Mouse (Mus musculus): ENCODE measurements around the gene Tcf7l1. TPM values are rescaled to one million over a fixed set of nuclear protein-coding genes. Genes with fewer than 3 reads are reported as not detected.

The Tcf7l1 gene
- polyA plus RNA-seq, 1 experiment from 2014 or later: 7.2 TPM

DNA sequence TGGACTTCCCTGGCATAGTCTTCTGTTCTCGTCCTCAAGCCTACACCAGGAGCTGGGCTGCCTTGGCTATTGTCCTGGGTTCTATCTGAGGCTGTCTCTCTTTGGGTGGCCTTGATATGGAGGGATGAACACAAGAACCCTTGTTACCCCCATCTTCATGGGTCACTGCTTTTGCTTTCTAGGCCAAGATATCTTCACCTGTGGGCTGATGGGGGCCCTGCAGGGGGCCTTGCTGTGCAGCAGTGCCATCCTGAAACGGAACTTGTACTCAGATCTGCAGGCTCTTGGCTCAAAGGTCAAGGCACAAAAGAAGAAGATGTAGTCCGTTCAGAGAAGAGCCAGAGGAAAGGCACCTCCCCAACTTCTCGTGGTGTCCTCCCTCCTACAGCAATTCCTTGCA, 182.0 kb downstream of the Tcf7l1 start:
- H3K4me2 ChIP-seq: no peak overlapping the region
- no peak overlapping the region for H3K4me3 ChIP-seq
- peaks cover 64% of the 10 kb centered on the region for H3K36me3 ChIP-seq
- no peak overlapping the region for H3K9ac ChIP-seq
- 75% methylated on average over 4 of the region's 4 CpGs for WGBS
- no peak for ATAC-seq (ENCODE audit: low FRiP score, low read depth)
- no peaks in the 10 kb centered on the region for H3K27me3 ChIP-seq
- no peaks in the 10 kb centered on the region for H3K4me1 ChIP-seq (replicated peaks)
- H3K27ac ChIP-seq (replicated peaks): no peak overlapping the region
- no peaks in the 10 kb centered on the region for H3K9me3 ChIP-seq

GRCm38 (mm10) chr6:72604066-72604465, 185.0 kb downstream of the Tcf7l1 start:
- Histone ChIP-seq H3K4me3 (no peak overlapping the region), H3K36me3 (peaks cover 37% of the 10 kb centered on the region), H3K4me2 (no peak overlapping the region), H3K9me3 (no peaks in the 10 kb centered on the region), H3K4me1 (replicated peaks) (peaks cover 4% of the 10 kb centered on the region), H3K27me3 (no peaks in the 10 kb centered on the region), H3K9ac (no peak overlapping the region), H3K27ac (replicated peaks) (no peak overlapping the region)
- ATAC-seq (ENCODE audit: low FRiP score, low read depth): no peak
- 93% methylated on average over 2 of the region's 2 CpGs for WGBS

DNA sequence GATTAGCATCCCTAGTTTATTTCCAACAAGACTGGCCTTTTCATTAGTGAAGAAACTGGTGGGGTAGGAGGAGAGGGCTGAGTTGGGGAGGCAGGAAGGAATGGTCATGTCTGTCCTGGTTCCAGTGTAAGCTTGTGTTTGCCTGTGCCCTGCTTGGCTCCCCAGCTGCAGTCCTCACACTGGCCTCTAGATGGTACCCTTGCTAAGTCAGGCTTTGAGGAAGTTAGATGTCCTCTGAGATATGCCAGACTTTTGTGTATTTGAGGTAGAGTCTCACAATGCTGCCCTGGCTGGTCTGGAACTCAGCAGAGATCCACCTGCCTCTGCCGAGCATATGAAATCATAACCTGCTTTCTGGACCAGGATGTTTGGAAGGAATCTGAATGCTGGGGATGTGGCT, 187.3 kb downstream of the Tcf7l1 start:
- H3K4me2 ChIP-seq: no peak overlapping the region
- H3K4me3 ChIP-seq: no peak overlapping the region
- H3K9ac ChIP-seq: no peak overlapping the region
- no peaks in the 10 kb centered on the region for H3K9me3 ChIP-seq
- H3K4me1 ChIP-seq (replicated peaks): peaks cover 21% of the 10 kb centered on the region
- no peak overlapping the region for H3K27ac ChIP-seq (replicated peaks)
- ATAC-seq (ENCODE audit: low FRiP score, low read depth): no peak
- no peaks in the 10 kb centered on the region for H3K27me3 ChIP-seq
- peaks cover 20% of the 10 kb centered on the region; the same call in 1 of the 2 replicates for H3K36me3 ChIP-seq
- 47% methylated on average over 1 of the region's 1 CpGs for WGBS

DNA sequence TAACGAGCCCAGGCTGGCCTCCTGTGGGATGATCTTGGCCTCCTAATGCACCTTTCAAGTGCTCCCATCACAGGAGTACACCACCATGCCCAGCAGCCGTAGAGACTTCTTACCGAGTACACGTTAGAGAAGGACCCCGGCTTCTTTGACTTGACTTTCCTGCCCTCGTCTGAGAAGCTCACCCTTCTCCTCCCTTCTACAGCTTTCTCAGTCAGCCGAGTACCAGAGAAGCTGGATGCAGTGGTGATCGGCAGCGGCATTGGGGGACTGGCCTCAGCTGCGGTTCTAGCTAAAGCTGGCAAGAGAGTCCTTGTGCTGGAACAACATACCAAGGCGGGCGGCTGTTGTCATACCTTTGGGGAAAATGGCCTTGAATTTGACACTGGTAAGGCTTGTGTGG, 188.3 kb downstream of the Tcf7l1 start:
- H3K4me2 ChIP-seq: no peak overlapping the region
- H3K27ac ChIP-seq (replicated peaks): no peak overlapping the region
- no peak overlapping the region for H3K4me3 ChIP-seq
- peaks cover 14% of the 10 kb centered on the region; the same call in 1 of the 2 replicates for H3K36me3 ChIP-seq
- H3K9ac ChIP-seq: no peak overlapping the region
- H3K27me3 ChIP-seq: no peaks in the 10 kb centered on the region
- H3K9me3 ChIP-seq: no peaks in the 10 kb centered on the region
- 89% methylated on average over 12 of the region's 12 CpGs for WGBS
- peaks cover 21% of the 10 kb centered on the region for H3K4me1 ChIP-seq (replicated peaks)
- no peak for ATAC-seq (ENCODE audit: low FRiP score, low read depth)

DNA sequence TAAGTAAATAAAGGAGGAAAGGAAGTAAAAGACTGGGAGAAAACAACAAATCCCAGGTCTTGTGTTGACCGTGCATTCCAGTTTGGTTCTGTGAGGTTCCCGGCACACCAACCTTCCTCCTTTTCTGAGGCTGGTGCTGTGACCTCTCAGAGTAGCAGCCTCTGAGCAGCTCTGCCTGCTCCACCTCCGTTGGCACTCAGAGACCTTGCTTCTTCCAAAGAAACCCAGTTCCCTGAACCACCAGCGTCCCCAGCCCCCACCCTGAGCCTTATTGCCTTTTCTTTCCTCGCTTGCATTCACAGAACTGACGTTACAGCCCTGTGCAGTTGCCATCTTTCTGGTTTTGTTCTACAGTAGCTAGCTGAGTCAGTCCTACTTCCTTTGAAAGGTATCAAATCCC, 188.8 kb downstream of the Tcf7l1 start:
- no peak overlapping the region for H3K9ac ChIP-seq
- H3K4me3 ChIP-seq: no peak overlapping the region
- ATAC-seq (ENCODE audit: low FRiP score, low read depth): no peak
- H3K27me3 ChIP-seq: no peaks in the 10 kb centered on the region
- peaks cover 8% of the 10 kb centered on the region; the same call in 1 of the 2 replicates for H3K36me3 ChIP-seq
- 79% methylated on average over 6 of the region's 6 CpGs for WGBS
- H3K9me3 ChIP-seq: no peaks in the 10 kb centered on the region
- H3K27ac ChIP-seq (replicated peaks): no peak overlapping the region
- H3K4me2 ChIP-seq: no peak overlapping the region
- H3K4me1 ChIP-seq (replicated peaks): peaks cover 21% of the 10 kb centered on the region

DNA sequence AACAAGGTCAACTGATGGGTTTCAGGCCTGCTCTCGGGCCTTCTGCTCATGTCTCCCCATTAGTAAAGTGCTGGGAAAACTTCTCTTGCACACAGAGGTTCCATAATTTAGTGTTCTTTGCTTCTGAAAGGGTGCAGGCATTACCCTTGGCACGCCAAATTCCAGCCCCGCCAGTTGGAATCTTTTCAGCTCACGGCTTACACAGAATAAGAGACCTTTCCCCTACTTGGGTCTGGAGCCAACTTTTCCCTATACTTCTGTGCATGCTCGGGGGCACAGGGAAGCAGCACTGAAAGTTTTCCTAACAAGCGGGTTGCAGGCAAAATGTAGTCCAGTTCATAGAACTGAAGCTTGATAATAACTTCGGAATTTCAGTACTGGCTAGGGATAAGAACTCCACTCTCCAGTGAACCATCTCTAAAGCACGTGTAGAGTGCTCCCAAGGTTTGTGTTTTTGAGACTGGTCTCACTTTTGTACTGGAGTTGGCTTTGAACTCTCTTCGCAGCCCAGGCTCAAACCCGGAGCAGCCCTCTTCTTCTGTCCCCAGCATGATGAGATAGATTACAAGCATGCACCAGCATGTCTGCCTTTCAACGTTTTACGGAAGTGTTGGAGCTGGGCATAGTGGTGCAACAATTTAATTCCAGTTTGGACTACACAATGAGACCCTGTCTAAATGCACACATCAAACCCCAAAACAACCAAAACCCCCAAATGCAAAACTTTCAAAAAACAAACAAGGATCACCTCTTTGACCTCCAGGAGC, 190.1 kb downstream of the Tcf7l1 start:
- Histone ChIP-seq H3K9me3 (no peaks in the 10 kb centered on the region), H3K4me2 (peak overlapping the region; percentile 80), H3K36me3 (no peaks in the 10 kb centered on the region), H3K4me3 (peak overlapping the region; percentile 64), H3K9ac (peak overlapping the region; percentile 76), H3K4me1 (replicated peaks) (peaks cover 21% of the 10 kb centered on the region), H3K27me3 (no peaks in the 10 kb centered on the region), H3K27ac (replicated peaks) (peak overlapping the region; percentile 69)
- ATAC-seq (ENCODE audit: low FRiP score, low read depth): peak; percentile 19; the same call in 1 of the 2 replicates
- WGBS: 46% methylated on average over 12 of the region's 12 CpGs

- Histone ChIP-seq H3K4me3 (peak within 1 kb of the TSS; percentile 64), H3K9ac (peak within 1 kb of the TSS; percentile 76), H3K27me3 (no peaks in the 10 kb centered on the region), H3K27ac (replicated peaks) (peak within 1 kb of the TSS; percentile 69), H3K9me3 (no peaks in the 10 kb centered on the region), H3K36me3 (no peaks in the 10 kb centered on the region), H3K4me1 (replicated peaks) (peaks cover 21% of the 10 kb centered on the region), H3K4me2 (peak within 1 kb of the TSS; percentile 80)
- peak; percentile 95 for ATAC-seq (ENCODE audit: low FRiP score, low read depth)
- 1% methylated on average over 38 of the region's 38 CpGs for WGBS
Measured at GRCm38 (mm10) chr6:72597956-72598753, 190.9 kb downstream of the Tcf7l1 start, which contains the start of the genes Elmod3 and Retsat. Gene Elmod3, minus strand, starts transcription at chr6:72598413. Gene Retsat, plus strand, starts transcription at chr6:72598475.

- WGBS: 52% methylated on average over 13 of the region's 13 CpGs
- peaks cover 21% of the 10 kb centered on the region for H3K4me1 ChIP-seq (replicated peaks)
- no peaks in the 10 kb centered on the region for H3K36me3 ChIP-seq
- no peaks in the 10 kb centered on the region for H3K27me3 ChIP-seq
- H3K4me2 ChIP-seq: peak overlapping the region; percentile 80
- no peak for ATAC-seq (ENCODE audit: low FRiP score, low read depth)
- peak overlapping the region; percentile 76 for H3K9ac ChIP-seq
- H3K27ac ChIP-seq (replicated peaks): peak overlapping the region; percentile 69
- H3K9me3 ChIP-seq: no peaks in the 10 kb centered on the region
- peak overlapping the region; percentile 64 for H3K4me3 ChIP-seq
Measured at GRCm38 (mm10) chr6:72597083-72597874, 191.8 kb downstream of the Tcf7l1 start.

DNA sequence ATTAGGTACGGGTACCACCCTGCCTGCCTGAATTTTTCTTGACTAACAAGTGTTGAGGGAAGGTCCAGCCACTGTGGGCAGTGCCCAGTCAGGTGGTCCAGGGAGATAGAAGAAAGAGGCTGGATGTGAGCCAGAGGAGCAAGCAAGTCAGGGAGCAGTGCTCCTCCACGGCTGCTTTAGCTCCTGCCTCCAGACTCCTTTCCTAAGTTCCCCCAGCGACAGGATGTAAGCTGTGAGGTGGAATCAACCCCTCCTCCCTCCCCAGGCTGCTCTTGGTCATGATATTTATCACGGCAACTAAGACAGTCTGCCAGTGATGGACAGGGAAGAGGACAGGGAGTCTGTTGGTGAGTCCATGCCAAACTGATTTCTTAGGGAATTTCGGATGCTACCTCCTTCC, 195.1 kb downstream of the Tcf7l1 start:
- 72% methylated on average over 5 of the region's 5 CpGs for WGBS
- Histone ChIP-seq H3K4me2 (no peak overlapping the region), H3K4me3 (no peak overlapping the region), H3K9ac (no peak overlapping the region), H3K27me3 (no peaks in the 10 kb centered on the region), H3K4me1 (replicated peaks) (peaks cover 15% of the 10 kb centered on the region), H3K27ac (replicated peaks) (no peak overlapping the region), H3K9me3 (no peaks in the 10 kb centered on the region), H3K36me3 (no peaks in the 10 kb centered on the region)
- ATAC-seq (ENCODE audit: low FRiP score, low read depth): no peak

- Histone ChIP-seq H3K36me3 (no peaks in the 10 kb centered on the region), H3K4me1 (replicated peaks) (peaks cover 12% of the 10 kb centered on the region), H3K9ac (no peak overlapping the region), H3K27ac (replicated peaks) (no peak overlapping the region), H3K4me3 (no peak overlapping the region), H3K4me2 (no peak overlapping the region), H3K27me3 (no peaks in the 10 kb centered on the region), H3K9me3 (no peaks in the 10 kb centered on the region)
- no peak for ATAC-seq (ENCODE audit: low FRiP score, low read depth)
- 82% methylated on average over 6 of the region's 6 CpGs for WGBS
Measured at GRCm38 (mm10) chr6:72593011-72593803, 195.8 kb downstream of the Tcf7l1 start.

GRCm38 (mm10) chr6:72590111-72590510, 198.9 kb downstream of the Tcf7l1 start:
- Histone ChIP-seq H3K27me3 (no peaks in the 10 kb centered on the region), H3K27ac (replicated peaks) (no peak overlapping the region), H3K4me1 (replicated peaks) (no peaks in the 10 kb centered on the region), H3K4me3 (no peak overlapping the region), H3K9me3 (no peaks in the 10 kb centered on the region), H3K9ac (no peak overlapping the region), H3K36me3 (no peaks in the 10 kb centered on the region), H3K4me2 (no peak overlapping the region)
- ATAC-seq (ENCODE audit: low FRiP score, low read depth): no peak
